Mouse (Mus musculus) kidney, postnatal 0 days (tissue): ENCODE measurements around the gene Akr1b10. TPM values are rescaled to one million over a fixed set of nuclear protein-coding genes. Genes with fewer than 3 reads are reported as not detected.

Experiments
- ATAC-seq: fragments of 200-750 bp; cut with Nextera tagmentation; replicated peaks from 2 replicates; pipeline ENCODE4 v1.8.0; 2017; ENCODE audit warnings: low read depth, moderate number of reproducible peaks, moderate TSS enrichment, moderate library complexity; ENCODE audit not compliant: low FRiP score
- DNase-seq: peaks from one replicate; pipeline ENCODE4 v3.0.0-alpha.2; 2016; ENCODE audit warnings: low spot score
- H3K27ac ChIP-seq: fragments of 300-500 bp; sonication (generic); 2 replicates; pipeline ENCODE4 v1.5.1; 2014; ENCODE audit warnings: mild to moderate bottlenecking
- H3K27me3 ChIP-seq: fragments of 300-500 bp; sonication (generic); 2 replicates; pipeline ENCODE4 v1.6.1; 2014; ENCODE audit warnings: low read length, mixed read lengths; ENCODE audit not compliant: insufficient read depth
- H3K36me3 ChIP-seq: fragments of 300-500 bp; sonication (generic); 2 replicates; pipeline ENCODE4 v1.6.1; 2014; ENCODE audit warnings: low read length, mixed read lengths; ENCODE audit not compliant: insufficient read depth
- H3K4me1 ChIP-seq: fragments of 300-500 bp; sonication (generic); replicated peaks from 2 replicates; pipeline ENCODE4 v1.6.1; 2014; ENCODE audit warnings: antibody characterized with exemption, low read length, mixed read lengths; ENCODE audit not compliant: insufficient read depth
- H3K4me2 ChIP-seq: fragments of 300-500 bp; sonication (generic); 2 replicates; pipeline ENCODE4 v1.6.1; 2014; ENCODE audit warnings: mild to moderate bottlenecking, low read length, moderate library complexity, mixed read lengths
- H3K4me3 ChIP-seq: fragments of 300-500 bp; sonication (generic); replicated peaks from 2 replicates; pipeline ENCODE4 v1.5.1; 2014; ENCODE audit warnings: low read depth, low read length
- H3K9ac ChIP-seq: fragments of 300-500 bp; sonication (generic); 2 replicates; pipeline ENCODE4 v1.6.1; 2014; ENCODE audit warnings: low read depth, low read length
- H3K9me3 ChIP-seq: fragments of 300-500 bp; sonication (generic); replicated peaks from 2 replicates; pipeline ENCODE4 v1.6.1; 2016; ENCODE audit warnings: low read length, inconsistent platforms, mixed read lengths
- CTCF ChIP-seq: IDR thresholded peaks from 2 replicates; pipeline ENCODE4 v1.5.1; 2016; ENCODE audit warnings: antibody characterized with exemption, low read depth, mild to moderate bottlenecking, moderate library complexity
- WGBS: fragments of 180-500 bp; shearing (Covaris S2); extraction: QIAGEN DNeasy Blood & Tissue Kit; methylation state at CpG from one replicate; pipeline ENCODE4 v1.1.7; 2014; 5-methylcytosine and 5-hydroxymethylcytosine counted together
- polyA plus RNA-seq: library from polyadenylated mRNA; unstranded; fragments of >200 nt; fragmentation: Nextera tagmentation; extraction: Ambion mirVana; gene quantifications from 2 replicates; pipeline ENCODE4 v1.2.1, GENCODE M21; 2015

The Akr1b10 gene
- polyA plus RNA-seq, 1 experiment from 2014 or later: 30.6 TPM

GRCm38 (mm10) chr6:34439006-34439405 is 55.0 kb downstream of the Akr1b10 start:
- H3K27me3 ChIP-seq: no peaks in the 10 kb centered on the region
- H3K9me3 ChIP-seq: no peaks in the 10 kb centered on the region
- no peak overlapping the region for H3K27ac ChIP-seq
- H3K4me1 ChIP-seq: no peaks in the 10 kb centered on the region
- 71% methylated on average over 2 of the region's 2 CpGs for WGBS
- no peaks in the 10 kb centered on the region for H3K36me3 ChIP-seq
- H3K4me2 ChIP-seq: no peak overlapping the region
- no peak overlapping the region for H3K9ac ChIP-seq
- ATAC-seq: no peak
- no peak for TF ChIP-seq CTCF
- H3K4me3 ChIP-seq: no peak overlapping the region
- DNase-seq: no peak

- no peak for ATAC-seq
- H3K4me1 ChIP-seq: no peaks in the 10 kb centered on the region
- H3K36me3 ChIP-seq: no peaks in the 10 kb centered on the region
- no peak for TF ChIP-seq CTCF
- no peak overlapping the region for H3K27ac ChIP-seq
- no peak overlapping the region for H3K9ac ChIP-seq
- H3K9me3 ChIP-seq: no peaks in the 10 kb centered on the region
- 62% methylated on average over 9 of the region's 9 CpGs for WGBS
- no peaks in the 10 kb centered on the region for H3K27me3 ChIP-seq
- no peak for DNase-seq
- H3K4me2 ChIP-seq: no peak overlapping the region
- no peak overlapping the region for H3K4me3 ChIP-seq
Measured at GRCm38 (mm10) chr6:34441556-34442257, 57.7 kb downstream of the Akr1b10 start.

- H3K27me3 ChIP-seq: no peaks in the 10 kb centered on the region
- no peak overlapping the region for H3K4me2 ChIP-seq
- TF ChIP-seq CTCF: no peak
- no peak overlapping the region for H3K9ac ChIP-seq
- H3K4me3 ChIP-seq: no peak overlapping the region
- H3K36me3 ChIP-seq: no peaks in the 10 kb centered on the region
- ATAC-seq (no peak), DNase-seq (no peak)
- 81% methylated on average over 2 of the region's 2 CpGs for WGBS
- H3K4me1 ChIP-seq: no peaks in the 10 kb centered on the region
- H3K9me3 ChIP-seq: no peaks in the 10 kb centered on the region
- H3K27ac ChIP-seq: no peak overlapping the region
Measured at GRCm38 (mm10) chr6:34443791-34444190, 59.8 kb downstream of the Akr1b10 start.

Other genes starting within 250 kb of the Akr1b10 start
- gene Slc35b4, start 207.1 kb upstream of the Akr1b10 start, polyA plus RNA-seq: 60.4 and 70.3 TPM in 2 replicates
- 347 and 438 TPM in 2 replicates for gene Akr1b3, start 66.7 kb upstream of the Akr1b10 start, polyA plus RNA-seq
- 14.7 and 14.9 TPM in 2 replicates for gene Akr1b8, start 30.1 kb upstream of the Akr1b10 start, polyA plus RNA-seq
- 32.5 and 37.4 TPM in 2 replicates for gene Akr1b7, start 28.1 kb downstream of the Akr1b10 start, polyA plus RNA-seq
- gene Bpgm, start 92.0 kb downstream of the Akr1b10 start, polyA plus RNA-seq: 38.7 and 40.9 TPM in 2 replicates
- gene Cald1, start 214.3 kb downstream of the Akr1b10 start, polyA plus RNA-seq: 233 and 263 TPM in 2 replicates